Mouse (Mus musculus) embryonic fibroblast, embryonic 13.5 days (primary cell): ENCODE data around the gene Rragc. TPM values are rescaled to one million over a fixed set of nuclear protein-coding genes. Genes with fewer than 3 reads are reported as not detected.

Source experiments
- H3K27ac ChIP-seq: 2 replicates; pipeline ENCODE4 v1.5.1; 2012; ENCODE audit warnings: low read length, control low read depth, inconsistent platforms; ENCODE audit not compliant: insufficient read depth
- H3K4me1 ChIP-seq: 2 replicates; pipeline ENCODE4 v1.6.1; 2011; ENCODE audit warnings: low read length; ENCODE audit not compliant: control insufficient read depth, insufficient read depth
- H3K4me3 ChIP-seq: 2 replicates; pipeline ENCODE4 v1.5.1; 2011; ENCODE audit warnings: mild to moderate bottlenecking, control low read depth, low read length; ENCODE audit not compliant: insufficient read depth
- CTCF ChIP-seq: IDR thresholded peaks from 2 replicates; pipeline ENCODE4 v1.5.1; 2011; ENCODE audit warnings: mild to moderate bottlenecking, control low read depth, low read length, moderate library complexity, borderline replicate concordance; ENCODE audit not compliant: insufficient read depth
- POLR2A ChIP-seq: IDR thresholded peaks from 2 replicates; pipeline ENCODE4 v1.6.1; 2011; ENCODE audit warnings: low read depth, mild to moderate bottlenecking, control low read depth, low read length, moderate library complexity
- polyA plus RNA-seq: library from polyadenylated mRNA; stranded (reverse); fragments of >200 nt; gene quantifications from 2 replicates; pipeline ENCODE4 v1.2.4, GENCODE M21; 2011; ENCODE audit warnings: low read depth; ENCODE audit not compliant: missing spikeins, insufficient read length

The Rragc gene
- polyA plus RNA-seq, 1 experiment: 125 TPM

GRCm38 (mm10) chr4:123952059-123952458, 34.8 kb downstream of the Rragc start:
- Histone ChIP-seq H3K4me3 (no peak overlapping the region), H3K4me1 (no peaks in the 10 kb centered on the region), H3K27ac (no peak overlapping the region)
- TF ChIP-seq CTCF (no peak), POLR2A (no peak)

DNA sequence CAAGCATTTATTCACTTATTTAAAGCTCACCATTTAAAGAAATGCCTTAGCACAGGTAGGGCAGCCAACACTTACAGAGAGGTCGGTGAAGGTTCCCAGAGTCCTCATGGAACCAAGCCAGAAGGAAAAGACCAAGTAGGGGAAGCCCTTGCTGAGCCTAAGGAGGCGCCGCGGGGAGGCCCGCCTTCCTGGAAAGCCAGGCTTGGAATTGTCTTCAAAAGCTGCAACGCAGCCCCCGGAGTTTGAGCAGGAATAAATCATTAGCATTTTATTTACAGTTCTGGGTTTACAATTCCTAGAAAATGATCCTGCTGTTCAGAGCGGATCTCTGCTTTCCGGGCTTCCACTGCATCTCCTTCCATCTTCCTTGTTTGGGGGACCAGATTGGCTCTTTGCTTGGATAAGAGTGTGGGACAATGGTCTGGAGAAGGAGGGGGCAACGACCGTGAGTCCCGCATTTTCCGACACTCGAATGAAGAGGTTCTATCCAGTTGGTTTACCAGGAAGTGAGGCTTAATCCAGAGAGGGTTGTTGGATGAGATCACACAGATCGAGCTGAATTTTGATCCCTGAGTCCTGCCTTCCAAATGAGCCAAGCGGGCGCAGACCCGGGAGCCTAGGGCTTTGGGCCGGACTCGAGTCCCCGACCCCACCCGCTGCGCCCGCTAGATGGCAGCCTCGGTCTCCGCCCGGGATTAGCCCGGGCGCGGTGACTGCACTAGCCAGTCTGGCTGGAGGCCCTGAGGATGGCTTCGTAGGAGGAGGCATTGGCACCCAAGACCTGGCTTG, 39.7 kb downstream of the Rragc start:
- peak; percentile 41; the same call in 1 of the 2 replicates for TF ChIP-seq CTCF
- no peak for TF ChIP-seq POLR2A
- Histone ChIP-seq H3K4me1 (no peaks in the 10 kb centered on the region), H3K4me3 (no peak overlapping the region), H3K27ac (no peak overlapping the region)

GRCm38 (mm10) chr4:123957492-123957808, 40.2 kb downstream of the Rragc start:
- no peaks in the 10 kb centered on the region for H3K4me1 ChIP-seq
- H3K4me3 ChIP-seq: no peak overlapping the region
- H3K27ac ChIP-seq: no peak overlapping the region
- TF ChIP-seq CTCF (no peak), POLR2A (no peak)

DNA sequence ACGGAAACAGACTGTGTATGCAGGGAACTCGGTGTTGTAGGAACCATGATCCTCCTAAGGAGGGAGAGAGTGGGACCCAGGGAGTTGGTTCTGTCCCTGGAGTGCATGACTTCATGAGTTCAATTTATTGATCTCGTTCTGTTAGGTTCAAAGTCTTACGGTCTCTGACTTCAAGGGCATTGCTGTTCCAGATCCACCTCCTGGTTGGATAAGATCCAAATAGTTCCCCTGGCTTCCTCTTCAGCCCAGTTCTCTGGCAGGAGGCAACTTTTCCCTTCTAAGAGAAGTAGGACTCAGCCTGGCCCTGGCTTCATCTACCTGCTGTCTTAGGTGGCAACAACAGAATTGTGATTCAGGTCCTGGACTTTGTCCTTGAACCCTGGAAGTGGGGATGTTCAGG, 40.6 kb downstream of the Rragc start:
- H3K27ac ChIP-seq: no peak overlapping the region
- no peak for TF ChIP-seq CTCF
- TF ChIP-seq POLR2A: no peak

DNA sequence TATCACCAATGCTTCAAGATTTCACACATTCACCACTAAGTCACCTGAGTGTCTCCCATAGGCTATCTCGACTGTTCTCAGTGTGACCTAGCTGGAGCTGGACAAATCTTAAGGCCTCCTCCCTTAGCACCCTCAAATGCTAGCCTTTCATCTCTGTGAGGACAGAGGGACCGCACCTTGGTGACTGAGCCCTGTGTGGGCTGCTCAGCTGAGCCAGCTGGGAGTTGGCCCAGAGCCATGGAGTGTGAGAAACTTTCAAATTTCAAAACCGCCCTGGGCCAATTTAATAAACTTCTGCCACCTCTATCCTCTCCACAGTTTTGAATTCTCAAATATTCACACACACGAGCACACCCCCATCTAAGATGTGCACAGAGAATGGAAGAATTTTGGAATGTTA, 43.7 kb downstream of the Rragc start:
- no peaks in the 10 kb centered on the region for H3K4me1 ChIP-seq
- H3K27ac ChIP-seq: no peak overlapping the region
- TF ChIP-seq POLR2A (no peak), CTCF (no peak)
- no peak overlapping the region for H3K4me3 ChIP-seq

More for the DNA sequence above, 40.6 kb downstream of the Rragc start:
- Histone ChIP-seq H3K4me3 (no peak overlapping the region), H3K4me1 (no peaks in the 10 kb centered on the region)

DNA sequence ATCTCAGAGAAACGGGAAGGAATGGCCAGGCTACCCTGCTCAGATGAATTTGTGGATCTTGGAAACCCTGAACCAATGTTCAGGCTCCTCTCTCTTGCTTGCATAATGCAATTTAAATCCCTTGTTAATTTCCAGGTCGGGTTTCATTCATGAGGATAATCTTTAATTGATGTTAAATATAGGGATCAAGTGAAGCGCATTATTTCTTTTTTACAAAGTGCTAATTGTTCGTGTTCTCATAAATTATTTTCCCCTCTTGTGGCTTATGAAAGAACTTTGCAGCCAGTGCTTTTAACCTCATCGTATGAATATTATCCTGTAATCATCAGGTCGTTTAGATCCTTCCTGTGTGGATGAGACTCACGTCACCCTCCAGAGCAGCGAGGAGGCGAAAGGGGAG, 45.5 kb downstream of the Rragc start:
- Histone ChIP-seq H3K27ac (no peak overlapping the region), H3K4me3 (no peak overlapping the region), H3K4me1 (no peaks in the 10 kb centered on the region)
- TF ChIP-seq CTCF: no peak
- TF ChIP-seq POLR2A: no peak

DNA sequence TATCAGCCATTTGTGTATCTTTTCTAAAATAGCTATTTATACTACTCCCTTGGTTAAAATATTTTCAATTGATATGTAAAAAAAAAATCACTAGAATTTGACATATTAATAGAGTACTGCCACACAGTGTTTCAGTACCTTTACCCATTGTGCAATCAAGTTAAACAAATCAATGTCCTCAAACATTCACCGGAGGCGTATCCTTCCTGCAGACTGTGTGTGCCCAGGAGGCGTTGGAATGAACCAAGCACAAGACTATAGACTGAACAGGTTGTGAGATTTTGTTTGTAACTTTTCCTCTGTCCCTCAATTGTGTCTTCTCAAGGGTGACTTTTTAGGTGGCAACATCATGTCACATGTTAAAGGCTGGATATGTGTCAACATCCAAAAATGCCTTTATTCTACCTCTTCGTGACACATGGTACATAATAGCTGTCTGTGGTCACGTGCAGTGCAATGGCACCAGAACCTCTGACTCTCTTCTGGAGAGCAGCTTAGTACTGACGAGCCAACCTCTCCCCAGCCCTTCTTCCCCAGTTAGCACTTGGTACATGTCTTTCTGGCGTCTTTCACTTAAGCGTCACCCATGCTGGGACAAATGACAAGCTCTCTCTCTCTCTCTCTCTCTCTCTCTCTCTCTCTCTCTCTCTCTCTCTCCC, 51.5 kb downstream of the Rragc start:
- no peak for TF ChIP-seq POLR2A
- TF ChIP-seq CTCF: no peak

DNA sequence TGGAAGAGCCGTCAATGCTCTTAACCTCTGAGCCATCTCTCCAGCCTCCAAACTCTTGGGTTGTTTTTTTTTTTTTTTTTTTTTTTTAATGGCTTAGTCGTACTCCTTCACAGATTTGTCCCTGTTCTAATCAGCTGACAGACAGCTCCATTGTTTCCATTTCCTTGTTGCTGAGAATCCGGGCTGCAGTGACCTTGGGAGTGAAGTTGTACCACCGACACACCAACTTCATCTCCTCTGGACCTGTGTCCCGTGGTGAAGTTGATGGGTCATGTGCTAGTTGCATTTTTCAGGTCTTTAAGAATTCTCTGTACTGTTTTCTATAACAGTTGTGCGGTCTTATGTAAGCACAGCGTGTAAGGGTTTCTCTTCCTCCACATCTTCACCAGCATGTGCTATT, 52.2 kb downstream of the Rragc start:
- Histone ChIP-seq H3K27ac (no peak overlapping the region), H3K4me3 (no peak overlapping the region), H3K4me1 (no peaks in the 10 kb centered on the region)
- TF ChIP-seq POLR2A: no peak
- no peak for TF ChIP-seq CTCF

More for the DNA sequence above, 51.5 kb downstream of the Rragc start:
- Histone ChIP-seq H3K27ac (no peak overlapping the region), H3K4me1 (no peaks in the 10 kb centered on the region), H3K4me3 (no peak overlapping the region)

- peak; percentile 39; the same call in 1 of the 2 replicates for TF ChIP-seq CTCF
- no peak for TF ChIP-seq POLR2A
- Histone ChIP-seq H3K27ac (no peak overlapping the region), H3K4me1 (no peaks in the 10 kb centered on the region), H3K4me3 (no peak overlapping the region)
Measured at GRCm38 (mm10) chr4:123971059-123971458, 53.8 kb downstream of the Rragc start.

DNA sequence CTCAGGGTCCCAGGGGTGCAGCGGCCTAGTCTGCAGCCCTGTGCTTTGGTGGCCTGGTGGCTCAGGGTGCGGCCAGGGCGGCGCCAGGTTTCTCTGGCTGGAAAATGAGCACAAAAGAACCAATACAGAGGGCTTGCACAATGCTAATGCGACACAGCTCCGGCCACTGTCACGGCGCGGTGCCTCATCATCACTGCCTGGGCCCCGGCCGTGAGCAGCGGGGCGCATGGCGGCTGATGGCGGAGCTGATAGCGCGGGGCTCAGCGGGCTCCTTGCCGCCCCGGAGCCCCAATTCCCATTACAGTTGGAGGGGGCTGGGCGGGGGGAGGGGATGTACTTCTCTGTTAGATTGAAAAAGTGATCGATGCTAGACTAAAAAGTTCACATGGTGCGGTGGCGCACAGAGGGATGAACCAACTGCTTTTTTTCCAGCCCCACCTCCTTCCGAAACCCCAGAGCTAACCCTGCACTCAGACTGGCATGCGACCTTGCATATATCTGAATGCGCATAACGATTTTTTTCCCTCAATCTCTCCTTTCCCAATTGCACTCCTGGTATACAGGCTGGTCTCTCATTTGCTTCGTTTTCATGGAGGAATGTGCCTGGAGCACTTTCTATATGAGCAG, 55.3 kb downstream of the Rragc start:
- Histone ChIP-seq H3K4me1 (no peaks in the 10 kb centered on the region), H3K27ac (no peak overlapping the region), H3K4me3 (no peak overlapping the region)
- TF ChIP-seq CTCF (no peak), POLR2A (no peak)
